Mouse (Mus musculus): Measurements from ENCODE around the gene Larp1b.
"Not testable (repeated sequence)": the region's sequence is repeated elsewhere in the genome, so short reads cannot be mapped to it uniquely, and the experiment has no call there.

Gene Larp1b
- long read RNA-seq, experiment 1, partial matches to known transcripts, result 3 of 4 reads
- long read RNA-seq, experiment 1, other reads (novel, unspliced or antisense), result 1 of 4 reads
- long read RNA-seq, experiment 2, partial matches to known transcripts, result 2 of 6 reads
- long read RNA-seq, experiment 2, other reads (novel, unspliced or antisense), result 4 of 6 reads

- intact Hi-C loops (cut with DNase I), result loop anchor here (10.0 kb wide), 2 partner anchors 55 to 105 kb away; partner anchors contain the start of genes Abhd18 and Mfsd8
These were observed at the start of gene Larp1b for GRCm38 (mm10) chr3:40949170-40949902. Larp1b (plus strand) TSS chr3:40949828.

- intact Hi-C loops (cut with DNase I), result not testable (repeated sequence)
These were observed 47.2 kb upstream of the Larp1b start, which contains the start of gene 1700034I23Rik for GRCm38 (mm10) chr3:40902443-40902842. 1700034I23Rik (minus strand) TSS chr3:40902543.

GRCm38 (mm10) chr3:40938189-40938588 lies 11.4 kb upstream of the Larp1b start:
- intact Hi-C loops (cut with DNase I), result no loop called here

GRCm38 (mm10) chr3:40938592-40938991 lies 11.0 kb upstream of the Larp1b start:
- intact Hi-C loops (cut with DNase I), result no loop called here

GRCm38 (mm10) chr3:40939019-40939418 lies 10.6 kb upstream of the Larp1b start:
- intact Hi-C loops (cut with DNase I), result no loop called here

GRCm38 (mm10) chr3:40949903-40950600 lies 424 bp downstream of the Larp1b start:
- intact Hi-C loops (cut with DNase I), result loop anchor here (10.0 kb wide), 2 partner anchors 55 to 105 kb away; partner anchors contain the start of genes Abhd18 and Mfsd8

- intact Hi-C loops (cut with DNase I), result no loop called here
These were observed 1.1 kb downstream of the Larp1b start for GRCm38 (mm10) chr3:40950601-40951201.

GRCm38 (mm10) chr3:40951365-40951764 lies 1.7 kb downstream of the Larp1b start:
- intact Hi-C loops (cut with DNase I), result no loop called here

GRCm38 (mm10) chr3:40952606-40953005 lies 3.0 kb downstream of the Larp1b start:
- intact Hi-C loops (cut with DNase I), result no loop called here

GRCm38 (mm10) chr3:40954792-40955191 lies 5.2 kb downstream of the Larp1b start:
- intact Hi-C loops (cut with DNase I), result no loop called here

- intact Hi-C loops (cut with DNase I), result no loop called here
These were observed 9.2 kb downstream of the Larp1b start for GRCm38 (mm10) chr3:40958831-40959230.

GRCm38 (mm10) chr3:40980758-40981157 lies 31.1 kb downstream of the Larp1b start:
- intact Hi-C loops (cut with DNase I), result no loop called here

- intact Hi-C loops (cut with DNase I), result no loop called here
These were observed 37.9 kb downstream of the Larp1b start for GRCm38 (mm10) chr3:40987539-40987938.

- intact Hi-C loops (cut with DNase I), result no loop called here
These were observed 39.1 kb downstream of the Larp1b start for GRCm38 (mm10) chr3:40988722-40989121.

- intact Hi-C loops (cut with DNase I), result no loop called here
These were observed 41.9 kb downstream of the Larp1b start for GRCm38 (mm10) chr3:40991541-40991940.

- intact Hi-C loops (cut with DNase I), result no loop called here
These were observed 45.5 kb downstream of the Larp1b start for GRCm38 (mm10) chr3:40995161-40995560.

- intact Hi-C loops (cut with DNase I), result no loop called here
These were observed 59.7 kb downstream of the Larp1b start for GRCm38 (mm10) chr3:41009315-41009714.

GRCm38 (mm10) chr3:41009990-41010389 lies 60.4 kb downstream of the Larp1b start:
- intact Hi-C loops (cut with DNase I), result no loop called here

GRCm38 (mm10) chr3:41010701-41011100 lies 61.1 kb downstream of the Larp1b start:
- intact Hi-C loops (cut with DNase I), result no loop called here

- intact Hi-C loops (cut with DNase I), result no loop called here
These were observed 62.8 kb downstream of the Larp1b start for GRCm38 (mm10) chr3:41012451-41012850.

GRCm38 (mm10) chr3:41014946-41015345 lies 65.3 kb downstream of the Larp1b start:
- intact Hi-C loops (cut with DNase I), result no loop called here

Measured in adrenal gland (tissue).